Mouse (Mus musculus) forebrain, postnatal 0 days (tissue): ENCODE data around the gene Gimap5. TPM values are rescaled to one million over a fixed set of nuclear protein-coding genes. Genes with fewer than 3 reads are reported as not detected.
A peak's percentile ranks its signal among the peaks of the same experiment; 100 is the strongest.

Experiments used
- ATAC-seq: fragments of 200-750 bp; cut with Nextera tagmentation; 2 replicates; pipeline ENCODE4 v1.8.0; 2017; ENCODE audit warnings: mild to moderate bottlenecking, moderate library complexity
- DNase-seq: peaks from one replicate; pipeline ENCODE4 v3.0.0-alpha.2; 2015
- H3K27ac ChIP-seq: fragments of 300-500 bp; sonication (generic); 2 replicates; pipeline ENCODE4 v1.5.1; 2014; ENCODE audit warnings: low read depth, mild to moderate bottlenecking, antibody characterized with exemption, low read length, moderate library complexity, mixed read lengths
- H3K27me3 ChIP-seq: fragments of 300-500 bp; sonication (generic); 2 replicates; pipeline ENCODE4 v1.6.1; 2014; ENCODE audit warnings: mild to moderate bottlenecking, low read length, mixed read lengths; ENCODE audit not compliant: insufficient read depth
- H3K36me3 ChIP-seq: fragments of 300-500 bp; sonication (generic); 2 replicates; pipeline ENCODE4 v1.6.1; 2014; ENCODE audit warnings: mild to moderate bottlenecking, moderate library complexity; ENCODE audit not compliant: insufficient read depth
- H3K4me1 ChIP-seq: fragments of 300-500 bp; sonication (generic); 2 replicates; pipeline ENCODE4 v1.6.1; 2014; ENCODE audit warnings: antibody characterized with exemption; ENCODE audit not compliant: insufficient read depth
- H3K4me2 ChIP-seq: fragments of 300-500 bp; sonication (generic); 2 replicates; pipeline ENCODE4 v1.6.1; 2014; ENCODE audit warnings: low read depth, mild to moderate bottlenecking, moderate library complexity
- H3K4me3 ChIP-seq: fragments of 300-500 bp; sonication (generic); 2 replicates; pipeline ENCODE4 v1.5.1; 2014; ENCODE audit warnings: low read depth, low read length, mixed read lengths
- H3K9ac ChIP-seq: fragments of 300-500 bp; sonication (generic); 2 replicates; pipeline ENCODE4 v1.6.1; 2014; ENCODE audit warnings: mild to moderate bottlenecking
- H3K9me3 ChIP-seq: fragments of 300-500 bp; sonication (generic); 2 replicates; pipeline ENCODE4 v1.6.1; 2016; ENCODE audit warnings: low read length
- CTCF ChIP-seq: sonication (generic); IDR thresholded peaks from 2 replicates; pipeline ENCODE4 v1.5.1; 2016; ENCODE audit warnings: antibody characterized with exemption, control low read depth, low read depth
- WGBS: fragments of 180-500 bp; shearing (Covaris S2); extraction: QIAGEN DNeasy Blood & Tissue Kit; methylation state at CpG from one replicate; pipeline ENCODE4 v1.1.7; 2014; 5-methylcytosine and 5-hydroxymethylcytosine counted together
- polyA plus RNA-seq: library from polyadenylated mRNA; unstranded; fragments of >200 nt; fragmentation: Nextera tagmentation; extraction: Ambion mirVana; gene quantifications from 2 replicates; pipeline ENCODE4 v1.2.1, GENCODE M21; 2015
- total RNA-seq: library from RNA; depleted of rRNA; stranded (reverse); fragments of >200 nt; gene quantifications from 2 replicates; pipeline ENCODE4 v1.2.3, GENCODE M21; 2014; rRNA removed

Gimap5 gene
- total RNA-seq, result 0.62 and 1.4 TPM in 2 replicates
- 1.7 and 3.7 TPM in 2 replicates for polyA plus RNA-seq

DNA sequence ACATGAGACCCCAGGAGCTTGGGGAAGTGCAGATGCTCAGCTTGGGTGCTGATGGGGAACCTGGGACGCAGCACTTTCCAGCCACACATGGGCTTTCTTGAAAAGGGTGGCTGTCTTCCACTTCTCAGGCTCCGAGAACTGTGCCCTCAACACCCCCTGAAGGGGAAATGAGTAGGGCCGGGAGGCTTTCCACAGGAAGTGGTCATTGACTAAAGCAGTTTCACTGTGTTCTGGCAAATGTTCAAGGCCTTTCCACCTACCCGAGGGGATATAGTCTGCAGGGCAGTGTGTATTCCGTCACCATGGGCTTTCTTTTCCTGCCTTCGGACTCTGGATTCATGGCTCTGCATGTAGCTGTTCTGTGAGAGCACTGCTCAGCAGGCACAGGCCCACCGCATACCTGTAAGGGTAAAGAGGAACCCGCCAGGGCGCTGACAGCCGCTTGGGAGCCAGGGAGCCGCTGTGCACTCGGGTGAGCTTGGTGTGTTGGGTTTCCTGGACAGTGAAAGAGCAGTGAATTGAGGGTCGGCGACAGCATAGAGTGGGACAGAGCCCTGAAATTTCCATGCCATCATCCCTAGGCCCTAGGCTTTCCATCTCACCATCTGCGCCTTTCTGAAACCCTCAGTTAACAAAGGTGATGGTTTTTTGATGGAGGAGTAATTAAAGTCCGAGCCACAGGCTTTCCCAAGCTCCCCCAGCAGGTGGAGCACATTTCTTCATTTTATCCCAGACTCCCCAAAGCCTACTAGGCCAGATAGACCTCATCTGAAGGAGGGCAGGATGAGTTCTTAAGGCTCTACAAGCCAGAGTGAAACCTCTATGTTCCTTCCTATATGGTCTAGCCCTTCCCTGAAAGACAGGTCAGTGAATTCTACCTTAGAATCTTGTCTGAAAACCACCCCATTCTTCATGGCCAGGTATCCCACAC lies at the start of gene Gimap5:
Gimap5 (plus strand) TSS at position 239 of the 931 bp plus-strand sequence.
- ATAC-seq (no peak), DNase-seq (peak; percentile 27)
- Histone ChIP-seq H3K9me3 (no peaks in the 10 kb centered on the region), H3K36me3 (no peaks in the 10 kb centered on the region), H3K4me2 (no peak within 1 kb of the TSS; the same call in 1 of the 2 replicates), H3K9ac (no peak within 1 kb of the TSS), H3K4me3 (no peak within 1 kb of the TSS), H3K27me3 (peaks cover 14% of the 10 kb centered on the region), H3K27ac (no peak within 1 kb of the TSS), H3K4me1 (no peaks in the 10 kb centered on the region)
- 40% methylated on average over 16 of the region's 16 CpGs for WGBS
- peak; percentile 58 for TF ChIP-seq CTCF

DNA sequence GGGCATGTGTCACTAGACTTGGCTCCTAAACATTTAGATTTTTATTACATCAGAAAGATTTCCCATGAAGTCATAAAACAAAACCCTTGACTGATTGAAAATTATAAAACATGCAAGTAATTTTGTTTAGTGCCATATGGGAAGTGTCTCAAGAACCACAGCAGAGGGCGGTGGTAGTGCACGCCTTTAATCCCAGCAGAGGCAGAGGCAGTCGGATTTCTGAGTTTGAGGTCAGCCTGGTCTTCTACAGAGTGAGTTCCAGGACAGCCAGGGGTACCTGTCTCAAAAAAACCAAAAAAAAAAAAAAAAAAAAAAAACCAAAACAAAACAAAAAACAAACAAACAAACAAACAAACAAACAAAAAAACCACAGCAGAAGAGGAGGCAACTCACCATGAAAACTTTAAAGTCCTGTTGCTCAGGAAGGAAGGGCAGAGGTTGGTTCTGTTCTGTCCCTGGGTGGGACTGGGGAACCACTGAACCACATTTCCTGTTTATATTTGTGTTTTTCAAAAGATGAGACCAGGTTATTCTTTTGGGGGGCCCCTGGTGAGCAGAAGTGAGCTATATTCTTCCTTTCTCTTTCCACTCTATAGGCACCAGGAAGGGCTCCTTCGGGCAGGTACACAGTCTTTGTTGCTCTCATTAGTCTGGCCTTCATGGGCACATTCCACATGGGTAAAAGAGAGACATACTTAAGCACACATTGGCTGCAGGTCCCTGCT lies 49.0 kb upstream of the Gimap5 start:
- WGBS, result 77% methylated on average over 4 of the region's 4 CpGs
- ATAC-seq, result no peak

DNA sequence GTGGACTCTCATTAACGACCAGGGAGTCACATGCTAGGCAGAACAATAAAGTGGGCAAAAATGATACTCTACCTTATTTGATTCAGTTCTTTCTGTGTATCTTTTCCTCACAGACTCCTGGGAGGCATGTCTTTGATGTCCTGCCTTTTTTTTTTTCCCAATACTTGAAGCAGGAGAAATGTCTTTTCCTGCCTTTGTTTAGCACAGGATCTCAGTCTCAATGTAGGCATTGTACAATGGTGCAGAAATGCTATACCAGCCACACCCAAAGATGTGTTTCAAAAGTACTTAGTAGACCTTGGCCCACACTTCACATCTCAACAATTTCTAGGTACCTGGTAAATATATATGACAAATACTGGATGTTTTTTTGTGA lies 48.5 kb upstream of the Gimap5 start:
- DNase-seq (no peak), ATAC-seq (no peak)
- Histone ChIP-seq H3K27ac (no peak overlapping the region), H3K36me3 (no peaks in the 10 kb centered on the region), H3K4me2 (no peak overlapping the region), H3K9ac (no peak overlapping the region), H3K9me3 (no peaks in the 10 kb centered on the region), H3K4me3 (no peak overlapping the region), H3K27me3 (no peaks in the 10 kb centered on the region), H3K4me1 (no peaks in the 10 kb centered on the region)
- no peak for TF ChIP-seq CTCF
- 16% methylated on average over 1 of the region's 1 CpGs for WGBS

More for the DNA sequence above, 49.0 kb upstream of the Gimap5 start:
- no peak overlapping the region for H3K4me2 ChIP-seq
- no peak overlapping the region for H3K4me3 ChIP-seq
- no peaks in the 10 kb centered on the region for H3K36me3 ChIP-seq
- no peak for TF ChIP-seq CTCF
- no peak overlapping the region for H3K9ac ChIP-seq
- no peaks in the 10 kb centered on the region for H3K4me1 ChIP-seq
- no peak overlapping the region for H3K27ac ChIP-seq
- H3K27me3 ChIP-seq, result no peaks in the 10 kb centered on the region
- DNase-seq, result no peak
- H3K9me3 ChIP-seq, result no peaks in the 10 kb centered on the region

DNA sequence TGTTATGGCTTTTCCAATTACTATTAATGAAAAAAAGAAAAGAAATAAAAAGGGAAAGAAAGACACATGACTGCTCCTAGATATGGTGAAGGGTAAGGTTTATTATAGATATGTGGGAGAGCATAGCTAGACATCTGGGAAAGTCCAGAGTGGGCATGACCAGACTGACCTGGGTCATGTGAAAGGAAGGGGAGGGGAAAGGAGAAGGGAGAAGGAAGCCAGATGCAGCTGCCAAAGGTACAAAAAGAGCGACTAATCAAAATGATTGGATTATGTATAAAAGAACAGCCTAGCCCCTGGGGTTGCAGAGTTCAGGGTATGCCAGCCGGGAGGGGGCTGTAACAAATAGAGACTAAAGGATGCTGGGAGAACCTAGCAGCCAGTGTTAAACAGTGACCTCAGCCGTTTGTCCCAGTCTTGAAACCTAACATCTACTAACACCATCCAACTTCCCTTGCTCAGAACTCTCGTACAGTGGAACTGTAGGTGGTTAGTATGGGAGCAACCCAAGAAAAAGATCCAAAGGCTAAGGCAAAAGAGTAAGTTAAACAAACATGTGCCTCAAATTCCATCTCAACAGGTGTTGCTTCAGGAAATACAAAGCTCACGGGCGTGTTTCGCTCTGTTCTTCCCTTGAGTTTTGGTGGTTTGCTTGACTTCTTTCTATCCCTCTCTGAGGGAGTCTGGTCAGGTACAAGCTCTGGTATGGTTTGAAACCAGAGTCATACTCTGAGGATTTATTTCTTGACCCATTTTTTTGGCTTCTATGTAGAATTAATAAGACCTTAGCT lies 47.7 kb upstream of the Gimap5 start:
- Histone ChIP-seq H3K9ac (no peak overlapping the region), H3K9me3 (no peaks in the 10 kb centered on the region), H3K4me3 (no peak overlapping the region), H3K27ac (no peak overlapping the region), H3K4me2 (no peak overlapping the region), H3K4me1 (no peaks in the 10 kb centered on the region), H3K27me3 (no peaks in the 10 kb centered on the region), H3K36me3 (no peaks in the 10 kb centered on the region)
- no peak for DNase-seq
- WGBS, result 74% methylated on average over 7 of the region's 7 CpGs
- TF ChIP-seq CTCF, result no peak
- ATAC-seq, result no peak

DNA sequence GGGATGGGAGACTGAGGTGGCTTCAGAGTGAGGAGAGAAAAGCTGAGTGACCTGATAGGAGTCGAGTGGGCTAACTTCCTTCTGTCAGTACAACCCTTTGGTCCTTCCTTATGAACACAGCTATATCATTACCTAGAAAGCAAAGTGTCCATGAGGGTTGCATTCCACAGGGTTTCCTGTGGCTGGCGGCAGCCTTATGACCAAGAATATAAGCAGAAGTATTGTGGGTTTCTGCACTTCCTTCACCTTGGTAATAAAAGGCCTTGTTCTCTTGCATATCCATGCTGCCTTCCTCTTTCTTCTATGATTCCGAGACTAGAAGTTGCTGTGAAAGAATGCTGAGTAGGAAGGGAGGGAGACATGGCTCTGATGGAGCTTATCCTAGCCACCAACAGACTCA lies 47.1 kb upstream of the Gimap5 start:
- Histone ChIP-seq H3K27ac (no peak overlapping the region), H3K4me1 (no peaks in the 10 kb centered on the region), H3K4me3 (no peak overlapping the region), H3K36me3 (no peaks in the 10 kb centered on the region), H3K27me3 (no peaks in the 10 kb centered on the region), H3K9me3 (no peaks in the 10 kb centered on the region), H3K4me2 (no peak overlapping the region), H3K9ac (no peak overlapping the region)
- 83% methylated on average over 3 of the region's 3 CpGs for WGBS
- DNase-seq (no peak), ATAC-seq (no peak)
- no peak for TF ChIP-seq CTCF

DNA sequence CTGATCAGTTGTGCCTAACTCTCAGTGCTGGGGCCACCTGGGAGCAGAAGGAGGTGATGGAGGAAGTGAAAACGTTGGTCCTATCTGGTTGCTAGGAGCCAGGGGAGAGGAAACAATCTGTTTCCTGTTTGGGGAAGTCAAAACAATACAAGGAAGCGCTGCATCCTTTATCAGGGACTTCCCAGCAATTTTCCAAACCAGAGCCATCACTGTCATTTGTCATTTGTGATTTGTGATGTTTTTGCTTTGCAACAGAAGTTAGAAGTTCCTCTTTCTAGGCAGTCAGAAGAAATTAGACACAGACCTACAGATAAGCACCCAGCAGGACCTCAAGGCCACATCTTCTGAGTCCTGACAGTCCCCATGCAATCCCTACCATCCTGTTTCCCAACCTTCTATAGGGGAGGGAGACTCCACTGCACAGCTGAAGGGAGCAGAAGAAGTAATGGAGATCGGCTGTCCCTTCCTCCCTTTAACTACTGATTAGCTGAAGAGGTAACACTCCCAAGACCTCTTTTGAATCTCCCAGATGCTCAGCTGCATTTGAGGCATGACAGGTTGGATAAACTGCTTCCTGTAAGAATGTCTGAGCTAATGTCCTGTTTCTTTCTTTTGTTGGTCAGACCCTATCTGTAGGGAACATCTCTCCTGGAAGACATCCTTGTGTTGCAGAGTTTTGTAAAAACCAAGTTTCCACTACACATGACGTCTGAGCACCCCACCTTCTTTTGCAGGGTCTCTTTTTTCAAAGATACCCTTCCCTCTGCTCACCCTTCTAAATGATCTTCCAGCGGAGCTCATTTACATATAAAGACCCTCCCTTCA lies 45.5 kb upstream of the Gimap5 start:
- Histone ChIP-seq H3K9ac (no peak overlapping the region), H3K27me3 (no peaks in the 10 kb centered on the region), H3K4me3 (no peak overlapping the region), H3K4me1 (no peaks in the 10 kb centered on the region), H3K4me2 (no peak overlapping the region), H3K36me3 (no peaks in the 10 kb centered on the region), H3K27ac (no peak overlapping the region), H3K9me3 (no peaks in the 10 kb centered on the region)
- TF ChIP-seq CTCF, result no peak
- ATAC-seq, result no peak
- DNase-seq, result no peak
- 60% methylated on average over 5 of the region's 5 CpGs for WGBS
